Mouse (Mus musculus): ENCODE measurements around the gene Agpat3.

Gene Agpat3

GRCm38 (mm10) chr10:78325916-78326647 is 26.2 kb downstream of the Agpat3 start:
- no peak for DNase-seq (ENCODE audit: extremely low read depth, low read depth, low spot score)

- DNase-seq (ENCODE audit: extremely low read depth, low read depth, low spot score) = no peak
Measured at GRCm38 (mm10) chr10:78324556-78325164, 27.6 kb downstream of the Agpat3 start.

DNA sequence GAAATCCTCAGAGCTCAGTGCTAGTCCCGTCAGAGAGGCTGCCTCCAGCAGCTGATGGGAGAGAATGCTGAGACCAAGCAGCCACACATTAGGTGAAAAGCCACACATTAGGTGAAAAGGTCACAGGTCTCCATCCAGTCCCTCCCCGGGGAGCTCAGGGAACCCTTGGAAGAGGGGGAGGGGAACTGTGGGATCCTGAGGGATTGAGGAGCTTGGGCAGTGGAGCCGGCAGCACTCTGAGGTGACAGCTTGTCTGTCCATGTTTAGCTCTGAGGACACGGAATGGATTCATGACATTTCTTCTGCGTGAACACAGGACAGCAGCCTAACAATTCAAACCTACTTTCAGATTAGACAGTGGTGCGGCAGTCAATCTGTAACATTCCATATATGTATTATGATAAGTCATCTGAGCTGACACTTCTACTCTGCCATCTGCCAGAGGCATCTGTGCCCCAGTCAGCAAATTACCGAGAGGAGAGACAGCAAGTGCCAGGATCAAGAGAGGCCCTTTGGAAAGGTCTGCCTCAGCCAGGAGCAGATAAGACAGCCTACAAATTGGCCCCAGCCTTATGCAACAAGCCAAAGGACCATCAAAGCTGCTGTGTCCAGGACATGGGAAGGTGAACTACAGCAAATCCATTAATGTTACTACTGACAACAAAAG is 28.9 kb downstream of the Agpat3 start:
- no peak for DNase-seq (ENCODE audit: extremely low read depth, low read depth, low spot score)

DNA sequence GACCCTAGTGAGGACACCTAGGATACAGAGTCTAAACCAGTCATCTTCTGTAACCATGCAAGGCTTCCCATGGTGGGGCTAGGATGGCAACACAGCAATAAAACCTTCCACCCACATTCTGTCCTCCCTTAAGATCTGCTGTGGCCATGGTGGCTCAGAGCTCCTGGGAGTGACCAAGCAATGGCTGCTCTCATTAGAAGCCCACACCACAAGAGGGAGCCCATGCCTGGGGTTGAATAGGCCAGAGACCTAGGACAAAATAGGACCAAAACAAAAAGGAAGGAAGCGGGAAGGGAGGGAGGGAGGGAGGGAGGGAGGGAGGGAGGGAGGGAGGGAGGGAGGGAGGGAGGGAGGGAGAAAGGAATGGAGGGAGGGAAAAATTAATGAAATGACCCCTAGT is 29.5 kb downstream of the Agpat3 start:
- DNase-seq (ENCODE audit: extremely low read depth, low read depth, low spot score) = no peak

GRCm38 (mm10) chr10:78321133-78321757 is 31.0 kb downstream of the Agpat3 start:
- no peak for DNase-seq (ENCODE audit: extremely low read depth, low read depth, low spot score)

- no peak for DNase-seq (ENCODE audit: extremely low read depth, low read depth, low spot score)
Measured at GRCm38 (mm10) chr10:78320526-78320925, 31.8 kb downstream of the Agpat3 start.

- DNase-seq (ENCODE audit: extremely low read depth, low read depth, low spot score) = no peak
Measured at GRCm38 (mm10) chr10:78319940-78320339, 32.3 kb downstream of the Agpat3 start.

GRCm38 (mm10) chr10:78317270-78317923 is 34.9 kb downstream of the Agpat3 start:
- DNase-seq (ENCODE audit: extremely low read depth, low read depth, low spot score) = peak; percentile 87

DNA sequence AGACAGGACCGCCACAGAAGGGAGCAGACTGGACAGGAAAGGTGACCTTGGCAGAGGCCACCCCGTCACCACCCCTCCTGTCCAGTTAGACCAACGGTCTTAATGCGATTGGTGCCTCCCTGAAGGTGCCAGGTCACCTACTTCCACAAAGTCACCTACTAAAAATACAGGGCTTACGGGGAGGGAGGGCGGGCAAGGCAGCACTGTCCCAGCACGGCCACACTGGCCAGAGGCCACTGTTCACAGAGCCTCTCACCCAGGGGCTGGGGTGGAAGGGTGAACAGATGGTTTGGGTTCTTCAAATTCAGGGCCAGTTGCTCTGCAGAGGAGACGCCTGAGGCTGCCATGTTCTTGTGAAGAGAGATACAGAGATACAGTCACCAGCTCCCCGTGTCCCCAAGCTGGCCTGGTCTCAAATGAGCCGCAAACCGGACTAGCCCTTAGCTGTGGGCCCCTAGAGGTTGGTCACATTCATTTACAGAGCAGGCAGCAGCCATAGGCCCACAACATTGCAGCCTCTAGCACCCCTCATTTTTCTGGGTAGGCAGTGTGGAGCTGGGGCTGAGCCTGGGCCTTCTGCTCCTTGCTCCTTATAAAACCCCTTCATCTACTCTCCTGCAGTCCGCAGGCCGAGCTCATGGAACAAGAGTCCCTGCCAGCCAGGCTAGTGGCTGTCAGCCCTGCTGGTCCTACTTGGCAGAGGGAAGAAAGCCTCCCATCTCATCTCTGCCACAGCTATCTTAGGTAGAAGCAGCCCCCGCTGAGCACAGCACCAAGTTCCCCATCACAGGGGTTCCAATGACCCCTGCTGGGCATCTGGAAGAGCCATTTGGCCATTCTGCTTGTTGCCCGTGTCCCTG is 35.8 kb downstream of the Agpat3 start:
- no peak for DNase-seq (ENCODE audit: extremely low read depth, low read depth, low spot score)

GRCm38 (mm10) chr10:78315145-78315544 is 37.1 kb downstream of the Agpat3 start:
- DNase-seq (ENCODE audit: extremely low read depth, low read depth, low spot score) = no peak

DNA sequence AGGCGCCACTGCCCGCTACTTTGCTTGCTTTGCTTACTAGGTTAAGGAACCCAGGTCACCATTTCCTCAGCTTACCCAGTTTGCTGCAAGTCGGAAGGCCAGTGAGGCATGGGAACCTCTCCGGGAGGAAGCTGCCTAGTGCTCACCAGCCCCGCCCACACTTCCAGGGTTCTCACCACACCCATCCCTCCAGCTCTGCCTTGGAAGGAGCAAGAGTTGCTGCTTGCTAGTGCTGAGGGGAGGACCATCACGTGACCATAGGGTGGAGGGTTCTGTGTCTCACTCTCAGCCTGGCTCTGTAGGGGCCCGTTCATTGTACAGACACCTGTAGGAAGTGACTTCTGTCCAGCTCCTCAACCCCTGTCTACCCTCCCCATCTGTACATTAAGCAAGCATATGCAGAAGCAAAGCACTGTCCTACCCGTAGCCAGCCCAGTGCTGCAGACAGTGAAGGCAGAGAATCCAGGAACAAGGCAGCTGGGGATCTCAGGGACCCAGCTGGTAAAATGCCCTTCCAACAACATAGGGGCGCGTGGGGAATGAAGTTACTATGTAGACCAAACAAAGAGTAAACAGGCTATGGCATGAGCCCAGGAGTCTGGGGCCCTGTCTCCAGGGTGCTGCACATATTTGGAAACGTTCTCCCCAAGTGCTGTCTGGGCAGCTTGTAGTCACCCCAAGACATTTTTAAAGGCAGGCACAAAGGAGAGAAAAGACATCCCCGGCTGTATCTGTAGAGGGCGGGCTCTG is 40.2 kb downstream of the Agpat3 start:
- no peak for DNase-seq (ENCODE audit: extremely low read depth, low read depth, low spot score)

DNA sequence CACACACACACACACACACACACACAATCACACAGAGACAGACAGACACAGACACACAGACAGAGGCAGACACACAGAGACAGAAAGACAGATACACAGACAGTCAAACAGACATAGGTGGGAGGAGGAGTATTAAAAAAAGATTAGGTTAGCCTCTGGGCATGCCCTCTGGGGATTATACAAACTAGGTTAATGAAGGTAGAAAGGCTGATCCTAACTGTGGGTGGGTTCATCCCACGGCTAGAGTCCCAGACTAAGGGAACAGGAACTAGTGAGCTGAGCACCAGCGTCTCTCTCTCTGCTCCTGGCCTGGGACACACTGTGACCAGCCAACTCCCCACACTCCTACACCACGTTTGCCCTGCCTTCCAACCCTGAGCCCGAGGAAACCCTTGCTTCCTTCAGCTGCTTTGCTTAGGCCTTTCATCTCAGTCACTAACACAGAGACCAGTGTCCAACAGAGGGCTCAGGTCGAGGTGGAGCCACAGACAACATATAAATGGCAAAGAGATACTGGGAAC is 41.5 kb downstream of the Agpat3 start:
- DNase-seq (ENCODE audit: extremely low read depth, low read depth, low spot score) = no peak

GRCm38 (mm10) chr10:78308617-78309016 is 43.7 kb downstream of the Agpat3 start:
- no peak for DNase-seq (ENCODE audit: extremely low read depth, low read depth, low spot score)

DNA sequence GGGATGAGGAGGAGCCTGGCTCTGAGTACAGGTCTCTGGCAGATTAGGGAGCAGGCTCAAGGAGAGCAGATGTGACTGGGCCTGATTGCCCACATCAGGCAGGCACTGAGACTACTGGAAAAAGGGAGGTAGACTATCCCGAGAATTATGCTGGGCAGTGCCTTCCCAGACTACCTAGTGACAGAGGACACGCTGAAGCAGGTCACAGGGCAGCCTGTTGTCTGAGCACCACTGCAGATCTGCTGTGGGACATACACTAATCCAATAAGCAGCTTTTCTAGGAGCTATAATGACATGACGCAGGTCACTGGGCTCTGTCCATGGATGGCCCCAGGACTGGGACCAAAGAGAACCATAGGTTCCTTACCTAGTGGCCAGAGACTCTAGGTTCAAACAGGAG is 44.9 kb downstream of the Agpat3 start:
- no peak for DNase-seq (ENCODE audit: extremely low read depth, low read depth, low spot score)

DNA sequence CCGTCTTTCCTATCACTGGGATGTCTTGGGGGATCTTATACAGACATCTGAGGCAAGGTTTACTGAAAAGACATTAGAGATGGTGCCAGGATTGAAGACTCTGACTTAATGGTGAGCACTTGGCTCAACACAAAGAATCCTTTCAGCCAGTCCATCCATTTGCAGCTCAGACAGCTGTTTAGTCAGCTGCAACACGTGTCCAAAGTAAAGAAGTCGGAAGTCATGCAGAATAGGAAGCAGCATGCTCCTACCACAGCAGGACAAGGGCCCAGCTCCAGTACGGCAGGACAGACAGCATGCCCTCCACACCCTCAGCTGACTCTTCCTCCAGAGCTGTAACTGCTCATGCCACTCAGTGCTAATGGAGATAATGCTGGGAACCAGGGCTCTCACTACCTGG is 46.3 kb downstream of the Agpat3 start:
- DNase-seq (ENCODE audit: extremely low read depth, low read depth, low spot score) = no peak

DNA sequence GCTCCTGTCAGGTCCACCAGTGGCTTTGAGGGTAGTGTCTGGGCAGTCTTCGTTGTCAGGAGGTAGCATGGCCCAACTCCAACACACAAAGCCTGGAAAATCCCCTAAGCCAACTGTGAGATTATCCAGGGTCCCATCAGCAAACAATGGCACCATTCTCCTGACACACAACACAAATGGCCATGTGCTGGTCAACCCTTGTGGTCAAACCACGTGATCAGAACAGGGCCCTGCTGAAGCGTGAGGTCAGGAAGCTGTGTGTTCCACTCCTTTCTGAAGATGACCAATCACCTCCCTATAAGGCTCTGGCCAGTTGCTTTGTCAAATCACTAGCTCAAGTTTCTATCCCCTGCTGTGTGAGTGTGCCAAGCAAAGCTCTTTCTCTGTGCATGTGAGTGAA is 47.3 kb downstream of the Agpat3 start:
- no peak for DNase-seq (ENCODE audit: extremely low read depth, low read depth, low spot score)

DNA sequence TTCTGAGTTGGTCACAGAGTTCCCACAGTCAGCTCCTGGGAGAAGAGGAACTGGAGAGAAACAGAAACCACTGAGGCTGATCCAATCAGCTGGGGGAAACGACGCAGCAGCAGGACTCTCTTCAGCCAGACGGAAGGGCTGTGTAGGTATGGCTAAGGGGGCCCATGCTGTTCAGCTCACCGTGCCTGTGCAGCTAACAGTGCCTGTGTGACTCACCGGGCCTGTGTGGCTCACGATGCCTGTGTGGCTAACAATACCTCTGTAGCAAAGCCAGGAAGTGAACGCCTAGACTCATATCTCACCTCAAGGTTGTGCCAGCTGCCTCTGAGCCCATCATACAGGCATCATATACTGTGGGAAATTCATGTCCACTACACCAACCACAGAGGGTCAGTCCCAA is 48.6 kb downstream of the Agpat3 start:
- no peak for DNase-seq (ENCODE audit: extremely low read depth, low read depth, low spot score)

DNA sequence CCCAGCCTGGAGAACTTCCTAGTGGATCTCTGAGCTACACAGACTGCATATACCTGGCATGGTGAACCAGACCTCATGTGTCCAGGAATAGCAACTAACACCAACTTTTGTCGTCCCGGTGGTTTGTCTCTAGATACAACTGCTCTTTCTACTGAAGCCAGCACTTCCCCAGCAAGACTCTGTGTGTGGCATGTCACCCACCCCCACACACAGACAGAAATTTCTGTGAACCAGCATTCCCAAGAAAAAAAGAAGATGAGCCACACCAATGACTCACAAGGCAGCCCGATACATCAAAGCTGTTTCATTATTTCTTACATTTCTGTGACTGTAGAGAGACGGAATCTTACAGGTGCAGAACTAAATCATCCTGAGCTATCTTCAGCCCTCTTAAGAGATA is 52.2 kb downstream of the Agpat3 start:
- no peak for DNase-seq (ENCODE audit: extremely low read depth, low read depth, low spot score)
